Mouse (Mus musculus) megakaryocyte progenitor cell, adult 5-6 weeks (primary cell): ENCODE measurements at regions not wholly inside any gene's neighbourhood (a gene's known extent, or its start where the extent isn't known, plus 50 kb on each side); places are given as distances from the start of the nearest gene placed in this dataset.

ENCODE experiments used
- ATAC-seq: replicated peaks from 2 replicates; pipeline ENCODE4 v1.8.0; 2016; ENCODE audit warnings: mild to moderate bottlenecking, moderate TSS enrichment, inconsistent platforms; ENCODE audit not compliant: poor library complexity

DNA sequence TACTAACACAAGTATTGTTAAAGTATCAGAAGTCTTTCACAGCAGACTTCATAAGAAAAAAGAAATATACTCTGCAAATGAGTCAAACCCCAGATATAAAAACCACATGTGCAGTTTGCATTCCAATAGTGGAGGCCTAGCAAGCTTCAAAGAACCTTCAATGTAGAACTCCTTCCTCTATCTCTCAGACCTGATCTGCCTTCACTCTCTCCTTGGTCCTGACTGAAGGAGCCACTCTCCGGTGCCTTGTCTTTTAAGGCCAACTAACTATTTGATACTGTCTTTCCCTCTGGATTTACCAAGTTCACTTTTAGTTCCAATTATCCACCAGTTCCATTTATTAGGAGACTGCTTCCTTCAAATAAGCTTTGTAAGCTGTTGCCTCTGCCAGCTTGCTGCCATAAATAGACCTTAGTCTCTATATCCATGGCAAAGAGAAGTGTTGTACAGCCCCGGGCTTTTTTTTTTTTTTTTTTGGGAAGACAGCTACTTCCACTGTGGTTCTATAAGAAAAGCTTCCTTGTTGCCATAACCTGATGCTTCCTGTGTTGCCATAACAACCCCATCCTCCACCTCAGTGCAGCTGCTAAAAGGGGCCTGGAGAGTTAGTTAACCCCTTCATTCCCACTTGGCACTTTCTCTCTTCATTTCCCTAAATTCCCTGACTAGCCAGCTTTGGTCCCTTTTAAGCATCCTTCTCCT, 266.5 kb upstream of the Tbl1xr1 start:
- no peak for ATAC-seq

DNA sequence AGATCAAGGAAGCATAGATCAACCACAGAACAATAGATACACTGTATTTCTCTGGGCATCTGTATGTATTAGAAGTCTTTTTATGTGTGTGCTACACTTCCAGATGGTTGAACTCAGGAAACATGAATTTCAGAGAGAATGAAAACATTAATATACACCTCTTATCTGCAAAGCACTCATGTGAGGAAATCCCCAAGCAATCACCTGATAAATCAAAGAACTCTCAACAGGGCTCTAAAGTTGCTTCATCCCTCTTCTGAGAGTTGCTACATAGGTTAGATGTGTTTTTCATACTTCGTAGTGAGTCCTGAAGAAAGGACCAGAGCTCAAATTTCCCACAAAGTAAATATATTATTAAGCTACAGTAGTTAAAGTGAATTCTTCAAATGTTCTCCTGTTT, 263.1 kb upstream of the Tbl1xr1 start:
- no peak for ATAC-seq

DNA sequence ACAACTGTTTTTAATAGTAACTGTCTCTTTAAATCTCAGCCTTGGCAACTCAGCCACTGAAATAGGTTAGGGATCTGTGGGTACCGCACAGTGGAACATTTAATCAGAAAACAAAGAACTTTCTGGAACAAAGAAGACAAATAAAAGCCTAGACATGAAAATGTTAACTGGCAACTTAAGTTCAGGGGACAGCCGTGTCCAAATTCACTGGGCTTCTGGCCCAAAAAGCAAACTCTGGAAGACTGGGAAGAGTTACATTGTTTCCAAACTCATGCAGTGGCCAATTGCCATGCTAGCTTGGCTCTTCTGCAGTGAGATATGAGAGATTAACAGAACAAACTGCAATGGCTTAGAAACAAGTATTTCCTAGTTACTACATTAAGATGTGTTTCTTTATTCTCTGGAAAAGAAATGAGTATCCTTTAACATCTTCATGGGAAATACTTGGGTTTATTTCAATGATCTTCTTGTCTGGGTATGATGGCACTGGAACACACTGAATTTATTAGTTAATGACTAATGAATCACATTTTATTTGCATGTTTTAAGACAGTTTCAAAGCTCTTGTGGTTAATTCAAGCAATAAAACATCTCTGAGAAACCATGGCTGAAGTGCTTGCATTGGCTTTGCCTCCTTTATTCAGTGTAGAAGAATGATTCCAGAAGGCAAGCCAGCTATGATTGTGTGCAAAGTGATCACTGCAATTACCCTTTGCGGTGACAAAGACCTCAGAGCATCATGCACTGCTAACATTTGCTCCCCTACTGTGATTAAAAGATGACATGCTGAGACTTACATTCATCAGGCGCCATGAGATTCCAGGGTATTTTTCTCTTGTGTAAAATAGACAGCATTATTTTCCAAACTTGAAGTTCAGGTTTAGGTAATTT, 259.2 kb upstream of the Tbl1xr1 start:
- no peak for ATAC-seq

DNA sequence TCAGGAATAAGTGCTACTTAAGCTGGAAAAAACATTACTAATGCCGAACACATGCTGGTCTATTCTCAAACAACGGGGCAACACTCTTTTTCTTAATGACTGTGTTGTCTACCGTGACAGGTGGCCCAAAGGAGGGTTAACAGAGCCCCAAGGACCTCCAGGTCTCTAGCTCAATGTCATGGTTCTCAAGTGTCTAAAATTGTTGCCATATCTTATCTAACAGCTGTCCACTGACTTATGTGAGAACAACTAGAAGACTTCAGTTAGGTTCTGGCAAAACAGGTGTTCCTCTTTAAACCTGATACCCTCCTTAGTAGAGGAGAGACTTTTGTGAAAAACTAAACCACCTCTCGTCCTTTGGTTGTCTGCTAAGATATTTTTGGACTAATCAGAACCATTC, 257.4 kb upstream of the Tbl1xr1 start:
- ATAC-seq, result no peak

DNA sequence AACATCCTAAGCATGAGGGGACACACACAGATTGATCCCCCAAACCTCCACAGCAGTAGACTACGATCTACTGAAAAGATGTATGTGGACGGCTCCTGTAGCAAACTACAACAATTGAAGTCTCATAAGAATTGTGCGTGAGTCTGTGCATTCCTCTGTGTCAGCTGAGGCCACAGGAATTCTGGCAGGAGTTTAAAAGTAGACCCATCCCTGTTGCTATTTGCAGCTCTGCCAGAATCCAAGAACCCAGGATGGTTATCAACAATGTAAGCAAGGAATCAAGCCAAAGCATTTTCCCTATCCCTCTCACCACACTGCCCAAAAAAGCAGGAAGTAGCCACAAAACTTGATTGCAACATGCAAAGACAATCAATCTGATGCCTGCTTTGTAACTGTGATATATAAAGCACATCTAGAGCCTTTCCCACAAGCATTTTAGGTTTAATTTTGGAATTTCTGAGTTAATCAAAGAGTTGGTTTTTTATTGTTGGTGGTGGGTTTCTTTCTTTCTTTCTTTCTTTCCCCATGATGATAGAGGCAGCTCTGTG, 256.3 kb upstream of the Tbl1xr1 start:
- peak; percentile 59; the same call in 1 of the 2 replicates for ATAC-seq

DNA sequence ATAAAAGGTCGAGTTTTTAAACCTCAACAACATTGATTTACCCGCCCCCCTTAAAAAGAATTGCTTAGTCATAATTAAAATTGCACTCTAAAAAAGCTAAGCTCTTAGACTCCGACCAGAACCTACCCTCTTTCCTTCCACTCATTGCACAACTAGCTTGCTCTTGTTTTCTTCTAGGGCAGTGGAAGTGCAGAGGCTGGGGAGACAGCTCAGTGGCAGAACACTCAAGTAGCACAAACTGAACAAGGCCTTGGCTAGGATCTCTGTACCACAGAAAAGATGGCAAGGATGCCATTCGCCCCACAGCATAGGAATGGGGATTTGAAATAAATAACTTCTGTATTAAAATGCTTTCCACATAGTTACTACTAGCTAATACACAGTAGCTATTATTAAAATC, 253.8 kb upstream of the Tbl1xr1 start:
- ATAC-seq, result no peak

DNA sequence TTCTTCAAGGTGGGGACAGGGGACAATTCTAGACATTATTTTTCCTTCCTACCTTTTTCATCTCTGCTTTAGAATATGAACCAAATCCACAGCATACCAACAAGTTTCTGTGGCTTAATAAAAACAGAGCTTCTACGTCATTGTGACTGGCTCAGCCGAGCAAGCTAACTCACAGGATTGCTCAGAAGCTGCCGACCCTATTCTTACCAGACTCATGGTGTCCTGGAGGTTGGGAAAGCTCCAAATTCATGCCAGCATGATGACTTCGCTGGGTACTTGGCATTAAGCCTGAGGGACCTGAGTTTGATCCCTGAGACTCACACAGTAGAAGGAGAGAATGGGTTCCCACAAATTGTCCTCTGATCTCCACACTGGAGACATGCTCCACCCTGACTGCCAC, 253.1 kb upstream of the Tbl1xr1 start:
- no peak for ATAC-seq

DNA sequence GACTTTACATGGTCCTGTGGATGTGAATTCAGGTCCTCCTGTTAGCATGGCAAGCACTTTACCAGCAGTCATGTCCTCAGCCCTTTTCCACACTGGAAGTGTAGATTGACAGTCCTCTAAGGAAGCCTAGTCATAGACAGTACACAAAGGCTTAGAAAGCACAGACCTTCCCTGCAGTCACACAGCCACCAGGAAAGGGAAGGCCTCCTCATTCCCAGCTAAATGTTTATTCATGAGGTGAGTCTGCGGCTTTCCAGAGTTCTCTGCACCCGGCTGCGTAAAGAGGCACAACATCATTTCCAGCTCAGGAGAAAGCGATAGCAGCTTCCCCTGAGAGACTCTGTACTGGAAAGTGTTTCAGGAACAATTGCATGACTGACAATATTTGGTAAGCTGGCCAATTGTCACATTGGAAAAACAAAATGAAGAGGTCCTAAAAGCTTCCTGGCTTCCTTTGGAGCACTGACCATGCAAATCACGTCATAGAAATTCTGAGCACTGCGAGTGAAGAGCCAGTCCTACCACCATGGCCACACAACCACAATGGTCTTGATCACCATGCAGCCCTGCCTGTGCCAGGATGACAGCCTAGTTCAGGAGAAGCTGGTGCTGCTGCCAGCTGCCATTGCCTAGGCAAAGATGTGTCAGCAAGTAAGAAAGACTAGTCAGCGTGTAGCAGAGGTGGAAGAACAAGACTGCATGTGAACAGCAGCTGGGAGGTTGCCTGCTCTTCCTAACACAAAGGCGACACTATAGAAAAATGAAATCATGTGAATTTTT, 252.2 kb upstream of the Tbl1xr1 start:
- no peak for ATAC-seq

DNA sequence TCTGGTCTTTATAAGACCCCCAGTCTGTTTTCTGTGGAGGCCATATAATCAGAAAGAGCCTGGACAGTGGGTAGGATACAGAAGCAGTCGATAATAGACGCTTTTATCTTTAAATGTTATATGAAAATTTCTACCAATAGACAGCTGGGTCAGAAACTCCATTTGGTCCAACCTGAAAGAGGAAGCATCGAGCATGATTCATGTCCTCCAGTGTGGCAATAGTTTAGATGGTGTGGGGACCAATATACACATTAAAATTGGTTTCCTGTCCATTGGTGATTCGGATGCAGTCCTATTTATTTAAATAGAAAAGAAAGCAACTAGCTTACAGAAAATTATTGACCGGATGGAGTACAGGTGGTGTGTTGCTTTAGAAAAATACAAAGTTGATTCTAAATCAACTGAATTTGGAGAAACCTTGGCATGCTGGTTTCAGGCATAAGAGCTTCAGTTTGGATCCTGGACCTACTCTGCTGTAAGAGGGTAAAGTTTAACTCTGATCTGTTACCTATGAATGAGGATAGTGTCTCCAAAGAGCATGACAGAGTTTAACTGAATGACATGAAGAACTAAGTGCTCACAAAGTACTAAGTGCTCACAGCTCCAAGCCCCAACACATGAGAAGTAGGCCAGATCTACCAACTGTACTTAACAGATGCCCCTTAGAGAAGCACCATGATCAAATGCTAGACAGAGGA, 251.4 kb upstream of the Tbl1xr1 start:
- peak; percentile 93 for ATAC-seq

DNA sequence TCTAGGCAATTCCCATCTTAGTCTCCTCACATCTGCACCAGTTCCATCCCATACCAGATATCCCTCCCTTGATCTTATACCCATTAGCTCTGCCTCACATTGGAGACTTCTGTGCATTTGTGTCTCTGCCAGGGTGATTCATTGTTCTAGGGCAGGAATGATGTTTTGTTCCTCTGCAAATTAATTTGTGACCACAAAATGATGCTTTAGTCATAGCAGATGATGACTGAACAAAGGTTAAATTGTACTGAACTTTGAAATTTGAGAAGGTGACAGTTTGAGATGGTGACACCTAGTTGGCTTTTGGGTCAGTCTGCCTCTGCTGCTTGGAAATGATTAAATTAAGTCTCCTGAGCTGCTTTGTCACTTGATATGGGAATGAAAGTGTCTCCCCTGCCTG, 248.8 kb upstream of the Tbl1xr1 start:
- no peak for ATAC-seq

DNA sequence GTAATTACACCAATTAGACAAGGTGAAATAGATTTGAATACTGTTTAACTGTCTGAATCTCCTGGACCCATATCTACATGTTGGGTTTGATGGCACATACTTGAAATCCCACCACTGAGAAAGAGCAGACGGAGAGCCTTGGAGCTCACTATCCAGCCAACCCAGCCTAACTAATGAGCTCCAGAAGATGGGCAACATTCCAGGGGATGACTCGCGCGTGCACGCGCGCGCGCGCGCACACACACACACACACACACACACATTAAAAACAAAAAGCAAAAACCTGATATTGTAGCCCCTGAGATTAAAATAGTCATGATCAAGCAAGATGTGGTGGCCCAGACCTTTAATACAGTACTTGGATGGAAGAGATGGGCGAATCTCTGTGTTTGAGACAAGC, 243.3 kb upstream of the Tbl1xr1 start:
- ATAC-seq, result no peak

DNA sequence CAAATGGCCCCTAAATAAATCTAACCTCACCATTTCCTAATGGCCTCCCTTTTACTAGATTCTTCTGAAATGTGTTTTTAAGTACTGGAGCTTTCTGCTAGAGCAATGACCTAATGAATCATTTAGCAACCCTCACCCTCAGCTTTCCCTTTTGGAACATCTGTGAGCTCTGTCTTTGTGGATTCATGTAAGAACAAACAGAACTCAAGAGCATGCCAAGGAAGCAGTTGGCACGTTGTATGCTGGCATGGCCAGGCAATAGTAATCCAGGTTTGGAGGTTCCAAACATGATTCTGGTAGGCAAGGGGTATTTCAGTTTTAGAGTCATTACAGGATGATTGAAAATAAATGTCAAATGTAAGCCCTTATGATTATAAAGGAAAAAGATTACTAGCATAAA, 240.9 kb upstream of the Tbl1xr1 start:
- no peak for ATAC-seq

DNA sequence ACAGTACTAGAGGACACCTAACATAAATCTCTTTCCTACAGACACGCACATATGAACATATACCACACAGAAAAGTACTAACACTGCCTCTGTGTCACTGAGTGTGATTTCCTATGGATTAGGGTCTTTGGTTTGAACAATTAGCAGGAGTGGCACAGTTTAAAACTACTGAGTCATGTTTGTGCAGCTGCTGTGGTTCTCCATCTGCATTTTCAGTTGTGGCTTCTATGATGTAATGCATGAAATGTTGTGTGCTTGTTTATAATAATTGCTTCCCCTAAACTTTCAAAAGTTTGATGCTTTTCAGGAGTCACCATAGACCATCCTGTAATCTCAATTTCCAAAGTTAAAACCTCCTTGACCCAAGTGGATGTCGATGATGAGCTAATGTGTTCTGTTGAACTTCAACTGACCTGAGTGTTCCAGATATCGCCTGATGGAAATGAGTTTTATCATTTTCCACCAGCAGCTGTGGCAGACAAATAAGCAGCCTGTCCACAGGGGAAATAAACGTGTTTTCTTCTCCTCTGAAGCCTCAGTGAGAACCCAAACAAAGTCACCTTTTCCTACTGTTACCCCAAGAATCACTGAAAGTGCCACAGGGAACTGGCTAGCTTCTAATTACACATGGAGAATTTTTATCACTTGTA, 239.0 kb upstream of the Tbl1xr1 start:
- peak; percentile 63 for ATAC-seq

DNA sequence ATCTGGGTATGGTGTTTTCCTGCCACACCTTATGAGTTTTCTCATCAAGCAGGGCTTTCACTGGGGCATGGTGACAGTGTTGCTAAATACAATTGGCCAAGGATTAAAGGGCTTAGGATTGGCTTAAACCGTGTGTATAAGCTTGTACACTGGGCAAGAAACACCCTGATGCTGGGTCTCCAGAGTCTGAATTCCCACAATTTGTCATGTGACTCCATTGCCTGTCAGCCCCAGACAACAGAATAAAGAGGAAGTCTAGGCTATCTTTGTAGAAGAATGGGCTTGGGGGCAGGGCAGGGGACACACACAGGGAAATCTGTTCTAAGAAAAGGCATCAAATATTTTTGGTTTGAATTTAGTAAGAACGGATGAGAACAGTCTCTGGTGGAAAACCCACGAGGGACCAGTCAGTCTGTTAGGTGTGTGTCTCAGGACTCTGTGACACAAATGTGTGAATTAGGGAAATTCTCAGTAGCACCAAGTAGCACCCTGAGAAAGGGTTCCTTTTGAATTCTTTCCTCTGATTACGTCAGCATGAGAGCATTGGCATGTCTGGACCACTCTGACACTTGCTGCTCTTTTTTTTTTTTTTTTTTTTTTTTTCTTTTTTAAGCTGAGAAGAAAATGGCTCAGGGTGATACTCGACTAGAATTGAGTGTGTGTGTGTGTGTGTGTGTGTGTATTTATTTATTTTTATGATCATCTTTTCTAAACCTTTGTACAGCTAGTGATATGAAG, 235.5 kb upstream of the Tbl1xr1 start:
- peak; percentile 83 for ATAC-seq

DNA sequence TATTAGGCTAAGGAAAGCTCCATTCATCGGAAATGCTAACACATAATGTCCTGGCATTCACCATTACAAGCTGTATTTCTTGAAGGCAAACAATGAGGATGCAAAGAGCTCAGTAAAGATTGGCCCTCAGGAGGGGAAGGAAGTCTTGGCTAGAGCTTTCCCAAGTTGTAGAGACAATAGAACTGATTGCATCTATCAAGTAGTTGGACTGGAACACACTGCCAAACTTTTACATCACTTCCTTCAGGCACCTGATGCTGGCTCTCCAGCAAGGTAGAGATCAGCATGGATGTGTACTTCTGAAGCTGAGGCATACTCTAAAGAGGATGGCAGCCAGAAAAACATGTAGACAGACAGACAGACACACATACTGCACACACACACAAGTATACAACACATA, 234.9 kb upstream of the Tbl1xr1 start:
- ATAC-seq, result no peak

DNA sequence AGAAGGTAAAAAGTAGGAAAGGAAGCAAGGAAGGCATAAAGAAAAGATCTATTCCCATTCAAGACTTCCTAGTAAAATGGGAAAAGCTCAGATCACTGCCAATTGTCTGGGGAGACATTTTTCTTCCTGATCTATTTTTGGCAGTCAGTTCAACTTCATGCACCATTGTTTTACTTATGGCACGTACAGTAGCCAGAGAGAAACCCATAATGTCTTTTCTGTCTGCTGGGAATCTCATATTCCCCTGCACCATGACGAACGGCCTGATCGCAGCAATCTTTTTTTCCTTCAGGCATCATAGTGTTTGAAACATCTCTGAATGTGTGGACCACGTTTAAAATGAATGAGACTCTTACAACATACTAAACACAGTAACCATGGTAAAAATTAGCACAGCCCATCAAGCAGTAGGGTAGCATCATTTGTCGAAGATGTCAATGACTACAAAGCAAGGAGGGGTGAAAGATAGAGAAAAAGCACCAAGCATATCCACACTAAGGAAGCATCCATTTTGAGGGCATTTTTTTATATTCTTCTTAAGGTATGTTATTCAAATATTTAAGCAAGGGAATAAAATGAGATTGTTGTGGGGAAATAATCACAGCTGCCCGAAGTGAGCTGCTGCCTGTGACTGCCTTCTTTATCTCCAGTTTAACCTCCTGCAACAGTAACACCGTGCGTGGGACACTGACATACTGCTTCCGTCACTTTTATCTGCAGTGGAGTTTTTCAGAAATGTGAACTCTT, 233.7 kb upstream of the Tbl1xr1 start:
- ATAC-seq, result no peak

DNA sequence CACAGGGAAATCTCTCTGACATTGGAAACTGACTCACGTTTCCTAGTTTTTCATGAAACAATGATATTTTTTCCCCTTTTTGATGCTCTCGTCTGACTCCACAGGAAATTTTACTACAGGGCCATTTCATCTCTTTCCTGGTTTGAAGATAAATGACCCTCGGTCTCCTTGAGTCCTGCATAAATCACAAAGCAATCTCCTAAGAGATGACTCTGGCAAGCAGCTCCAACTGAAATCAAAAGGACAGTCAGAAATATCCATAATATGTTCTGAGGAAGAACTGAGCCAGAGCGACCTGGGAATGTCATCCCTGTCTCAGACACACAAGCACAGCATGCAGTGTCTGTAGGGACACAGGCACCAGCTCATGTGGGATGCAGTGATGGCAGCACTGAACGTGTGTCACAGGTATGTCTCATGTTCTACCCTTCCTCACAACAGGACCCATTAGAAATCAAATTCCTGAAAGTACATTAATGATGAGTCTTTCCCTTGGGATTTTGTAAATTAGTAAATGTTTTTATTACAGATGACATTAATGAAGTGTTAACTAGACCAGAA, 233.1 kb upstream of the Tbl1xr1 start:
- ATAC-seq, result no peak

DNA sequence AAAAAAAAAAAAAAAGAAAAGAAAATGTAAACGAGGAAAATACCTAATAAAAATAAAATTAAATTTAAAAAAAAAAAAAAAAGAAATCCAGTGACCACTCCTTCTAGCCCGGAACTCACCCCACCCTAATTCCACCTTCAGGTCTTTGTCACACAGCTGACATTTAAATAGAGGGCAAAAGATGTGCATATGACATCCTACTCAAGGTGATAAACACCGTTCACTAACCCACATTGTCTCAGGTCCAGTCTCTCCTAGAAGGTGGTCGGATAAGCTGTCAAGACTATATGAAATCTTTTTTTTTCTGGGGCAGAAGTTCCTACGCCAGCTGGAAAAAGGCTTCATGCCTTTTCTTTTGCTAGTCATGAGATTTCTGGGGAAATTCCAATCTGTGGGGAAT, 226.6 kb upstream of the Tbl1xr1 start:
- no peak for ATAC-seq

DNA sequence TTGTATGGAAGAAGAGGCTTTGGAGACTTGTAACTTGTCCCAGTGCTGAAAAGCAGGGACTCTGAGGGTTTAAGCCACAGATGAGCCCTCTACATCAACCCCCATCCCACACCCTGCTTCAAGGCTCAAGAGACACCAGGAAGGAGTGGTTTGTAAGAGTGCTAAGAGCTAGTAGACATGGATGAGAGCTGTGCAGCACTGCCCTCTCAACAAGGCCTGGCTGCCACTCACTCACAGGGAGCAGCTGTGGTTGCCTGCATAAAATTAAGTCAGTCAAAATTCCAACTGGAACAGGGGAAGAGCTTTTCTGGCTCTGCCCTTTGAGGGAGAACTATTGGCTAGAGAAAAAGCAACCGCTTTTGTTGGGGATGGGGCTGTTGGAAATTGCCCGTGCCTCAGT, 225.5 kb upstream of the Tbl1xr1 start:
- no peak for ATAC-seq
